Mouse (Mus musculus) naive thymus-derived CD4-positive, alpha-beta T cell, adult 2 months (primary cell): ENCODE results near the gene Spg11.
"Not testable (repeated sequence)": the region's sequence is repeated elsewhere in the genome, so short reads cannot be mapped to it uniquely, and the experiment has no call there.

Source experiments
- DNase-seq: peaks from one replicate; pipeline ENCODE4 v3.0.0-alpha.2; 2011; ENCODE audit warnings: low read depth

Gene Spg11

GRCm38 (mm10) chr2:122065200-122065969 is 52.8 kb downstream of the Spg11 start:
- no peak for DNase-seq

GRCm38 (mm10) chr2:122059365-122060115 is 58.6 kb downstream of the Spg11 start:
- no peak for DNase-seq

- DNase-seq, result no peak
Observed at GRCm38 (mm10) chr2:122043926-122044325, 74.3 kb downstream of the Spg11 start.

- no peak for DNase-seq
Observed at GRCm38 (mm10) chr2:122036064-122036463, 82.1 kb downstream of the Spg11 start.

GRCm38 (mm10) chr2:122031970-122032369 is 86.2 kb downstream of the Spg11 start:
- no peak for DNase-seq

- DNase-seq, result peak; percentile 52
Observed at GRCm38 (mm10) chr2:122028756-122029700, 89.2 kb downstream of the Spg11 start.

GRCm38 (mm10) chr2:122027862-122028755 is 90.1 kb downstream of the Spg11 start, which contains the start of gene Eif3j1:
Eif3j1 (plus strand) TSS chr2:122028546.
- peak; percentile 93 for DNase-seq

GRCm38 (mm10) chr2:122027091-122027490 is 91.1 kb downstream of the Spg11 start:
- DNase-seq, result not testable (repeated sequence)

GRCm38 (mm10) chr2:122022284-122022683 is 95.9 kb downstream of the Spg11 start:
- DNase-seq, result peak; percentile 65

GRCm38 (mm10) chr2:122018705-122019104 is 99.5 kb downstream of the Spg11 start:
- DNase-seq, result no peak

GRCm38 (mm10) chr2:122011441-122011840 is 106.7 kb downstream of the Spg11 start:
- DNase-seq, result no peak

- no peak for DNase-seq
Observed at GRCm38 (mm10) chr2:122008832-122009231, 109.4 kb downstream of the Spg11 start.
